Mouse (Mus musculus): ENCODE data around the gene Ndufa3.

- no peak for TF ChIP-seq GATA1 (IDR thresholded peaks at IDR 0.05; ENCODE audit: borderline replicate concordance, low read length)
- no peak for TF ChIP-seq FLI1 (IDR thresholded peaks at IDR 0.05; ENCODE audit: low read length)
Measured at GRCm38 (mm10) chr7:3617242-3617995, at the start of gene Ndufa3.

Measured in megakaryocyte, embryonic 14.5 days (primary cell).